Mouse (Mus musculus) adrenal gland, adult 8-10 months (tissue): ENCODE measurements around the gene Kcnk4. TPM values are rescaled to one million over a fixed set of nuclear protein-coding genes. Genes with fewer than 3 reads are reported as not detected.
"Not testable (repeated sequence)": the region's sequence is repeated elsewhere in the genome, so short reads cannot be mapped to it uniquely, and the experiment has no call there.

Experiments used
- DNase-seq: peaks from one replicate; pipeline ENCODE4 v3.0.0; 2022
- total RNA-seq, 4 experiments: library from RNA; stranded (reverse); gene quantifications; 2 replicates each; pipeline ENCODE4 v1.2.4; 2022

The Kcnk4 gene
- total RNA-seq, 4 experiments from 2014 or later = 0.14 to 0.24 TPM; not detected in 2

DNA sequence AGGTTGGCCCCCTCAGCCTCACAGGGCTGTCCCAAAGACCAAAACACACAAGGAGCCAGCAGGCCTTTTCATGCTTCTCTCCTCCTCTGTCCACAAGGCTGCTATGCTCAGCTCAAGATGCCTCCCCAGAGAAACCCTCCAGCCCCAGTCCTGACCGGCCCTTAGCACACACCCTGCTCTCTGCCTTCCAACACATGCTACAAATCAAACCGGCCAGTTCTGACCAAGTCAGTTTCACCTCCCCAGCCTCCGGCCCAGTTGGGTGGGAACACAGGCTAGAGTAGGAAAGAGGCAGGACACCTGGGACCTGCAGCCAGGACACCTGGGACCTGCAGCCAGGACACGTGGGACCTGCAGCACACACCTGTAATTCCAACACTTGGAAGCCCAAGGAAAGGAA is 17.8 kb downstream of the Kcnk4 start:
- DNase-seq = no peak

DNA sequence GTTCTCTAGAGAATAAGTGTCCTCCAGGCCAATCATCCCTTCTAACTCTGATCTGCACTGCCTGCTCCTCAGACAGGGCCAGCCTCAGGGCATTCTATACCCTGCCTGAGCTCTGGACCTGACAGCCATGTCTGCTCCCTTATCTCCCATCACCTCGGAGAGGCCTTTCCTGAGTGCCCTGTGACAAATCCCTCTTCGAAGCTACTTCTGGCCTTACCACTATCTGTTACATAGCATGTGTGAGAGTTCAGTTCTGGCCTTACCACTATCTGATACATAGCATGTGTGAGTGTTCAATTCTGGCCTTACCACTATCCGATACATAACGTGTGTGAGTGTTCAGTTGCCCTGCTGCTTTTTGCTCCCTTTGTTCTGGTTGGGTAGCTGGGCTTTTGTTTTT is 19.0 kb downstream of the Kcnk4 start:
- no peak for DNase-seq

DNA sequence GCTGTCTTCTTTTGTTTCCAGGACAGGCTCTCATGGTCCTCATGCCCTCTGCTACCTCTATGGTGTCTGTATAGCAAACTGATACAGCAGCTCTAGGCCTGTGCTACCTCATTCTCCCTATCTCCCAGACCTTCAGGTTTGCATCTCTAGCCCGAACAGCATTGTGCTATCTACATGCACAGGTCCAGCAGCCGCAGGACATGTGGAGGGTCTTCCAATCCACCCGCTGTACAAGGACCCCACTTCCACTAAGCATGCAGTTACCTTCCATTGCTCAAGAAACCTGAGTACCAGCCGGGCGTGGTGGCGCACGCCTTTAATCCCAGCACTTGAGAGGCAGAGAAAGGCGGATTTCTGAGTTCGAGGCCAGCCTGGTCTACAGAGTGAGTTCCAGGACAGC is 19.8 kb downstream of the Kcnk4 start:
- no peak for DNase-seq

DNA sequence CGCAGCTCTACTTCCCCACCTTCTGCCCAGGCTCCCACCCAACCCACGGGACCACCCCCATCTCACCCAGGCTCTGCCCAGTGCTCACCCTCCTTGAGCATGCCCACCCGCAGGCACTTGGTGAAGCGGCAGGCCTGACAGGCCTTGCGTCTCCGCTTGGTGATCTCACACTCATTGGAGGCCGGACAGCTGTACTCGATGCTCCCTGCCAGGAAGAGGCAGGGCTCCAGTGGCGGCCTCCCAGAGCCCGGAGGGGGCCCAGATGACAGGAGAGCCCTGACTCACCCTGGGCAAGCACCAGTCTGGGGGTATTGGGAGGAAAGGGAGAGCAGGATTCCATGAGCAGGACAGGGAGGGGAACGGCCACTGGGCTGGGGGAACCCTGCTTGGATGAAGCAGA is 20.3 kb downstream of the Kcnk4 start:
- DNase-seq = no peak

DNA sequence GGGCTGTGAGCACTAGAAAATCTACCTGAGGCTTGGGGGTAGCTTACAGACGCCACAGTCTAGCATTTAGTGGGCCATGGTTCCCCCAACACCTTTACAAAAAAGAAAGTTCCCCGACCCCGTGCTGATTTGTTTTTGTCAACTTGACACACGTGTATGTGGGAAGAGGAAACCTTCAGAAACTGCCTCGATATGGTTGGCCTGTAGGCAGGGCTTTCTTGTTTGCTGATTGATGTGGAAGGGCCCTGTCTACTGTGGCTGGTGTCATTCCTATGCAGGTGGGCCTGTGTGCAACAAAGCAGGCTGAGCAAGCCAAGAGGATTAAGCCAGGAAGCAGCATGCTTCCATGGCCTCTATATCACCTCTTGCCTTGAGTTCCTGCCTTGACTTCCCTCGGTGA is 21.3 kb downstream of the Kcnk4 start:
- DNase-seq = no peak

DNA sequence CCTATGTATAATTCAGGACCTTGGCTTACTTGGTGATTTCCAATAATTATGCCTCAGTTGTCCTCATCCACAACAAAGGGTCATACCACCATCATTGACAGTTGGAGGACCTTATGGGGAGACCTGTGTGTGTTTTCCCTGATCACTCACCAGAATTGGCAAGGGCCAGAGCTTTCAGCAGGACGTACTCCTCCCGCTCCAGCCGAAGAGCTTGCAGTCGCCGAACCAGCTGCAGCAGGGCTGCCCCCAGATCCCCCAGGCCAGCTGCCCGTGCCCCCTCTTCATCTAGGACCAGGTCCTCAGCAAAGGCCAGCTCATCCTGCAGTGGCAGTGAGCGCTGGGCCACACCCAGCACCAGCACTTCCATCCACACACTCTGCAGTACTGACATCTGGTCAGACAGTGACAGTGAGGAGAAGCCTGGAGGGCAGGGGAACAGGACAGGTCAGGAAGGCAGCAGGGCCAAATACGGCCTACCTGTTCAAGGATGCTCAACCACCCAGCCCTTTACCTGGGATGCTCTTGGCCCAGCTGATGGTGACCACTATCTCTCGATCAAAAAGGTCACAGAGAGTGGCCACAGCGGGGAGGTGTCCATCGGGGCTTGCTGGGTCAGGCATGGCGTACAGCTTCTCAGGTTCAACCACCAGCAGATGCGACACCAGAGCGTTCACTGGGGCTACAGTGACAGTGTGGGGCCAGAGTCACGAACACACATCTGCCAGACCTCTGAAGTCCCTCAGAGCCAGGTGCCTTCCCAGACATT is 21.9 kb downstream of the Kcnk4 start:
- DNase-seq = no peak

GRCm38 (mm10) chr19:6911101-6912074 is 22.9 kb downstream of the Kcnk4 start:
- no peak for DNase-seq

- peak; percentile 53 for DNase-seq
Observed at GRCm38 (mm10) chr19:6910306-6910705, 24.0 kb downstream of the Kcnk4 start.

GRCm38 (mm10) chr19:6909507-6910289 is 24.6 kb downstream of the Kcnk4 start, which contains the start of the genes Trmt112 and Prdx5:
Gene Trmt112, plus strand, starts transcription at chr19:6909698.
Gene Prdx5, minus strand, starts transcription at chr19:6910106.
- DNase-seq = peak; percentile 89

DNA sequence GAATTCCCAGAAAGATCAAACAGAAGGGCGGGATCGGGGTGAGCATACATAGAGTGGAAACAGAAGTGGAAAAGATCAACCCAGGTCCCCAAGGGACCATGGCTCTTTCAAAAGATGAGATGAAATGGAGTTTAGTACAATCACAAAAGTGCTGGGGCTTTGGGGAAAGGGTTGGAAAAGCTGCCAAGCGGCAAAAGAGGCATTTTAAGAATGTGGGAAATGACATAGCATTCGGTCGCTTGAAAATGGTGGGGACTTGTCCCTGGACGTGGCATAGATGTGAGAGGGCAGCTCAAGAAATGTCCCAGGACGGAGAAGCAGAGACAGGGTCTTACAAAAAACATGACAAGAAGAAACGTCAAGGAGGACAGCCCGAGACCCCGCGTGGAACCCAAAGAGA is 25.3 kb downstream of the Kcnk4 start:
- DNase-seq = no peak

- no peak for DNase-seq
Observed at GRCm38 (mm10) chr19:6907811-6908540, 26.3 kb downstream of the Kcnk4 start.

- no peak for DNase-seq
Observed at GRCm38 (mm10) chr19:6907094-6907493, 27.2 kb downstream of the Kcnk4 start.

GRCm38 (mm10) chr19:6906199-6906598 is 28.1 kb downstream of the Kcnk4 start:
- no peak for DNase-seq

DNA sequence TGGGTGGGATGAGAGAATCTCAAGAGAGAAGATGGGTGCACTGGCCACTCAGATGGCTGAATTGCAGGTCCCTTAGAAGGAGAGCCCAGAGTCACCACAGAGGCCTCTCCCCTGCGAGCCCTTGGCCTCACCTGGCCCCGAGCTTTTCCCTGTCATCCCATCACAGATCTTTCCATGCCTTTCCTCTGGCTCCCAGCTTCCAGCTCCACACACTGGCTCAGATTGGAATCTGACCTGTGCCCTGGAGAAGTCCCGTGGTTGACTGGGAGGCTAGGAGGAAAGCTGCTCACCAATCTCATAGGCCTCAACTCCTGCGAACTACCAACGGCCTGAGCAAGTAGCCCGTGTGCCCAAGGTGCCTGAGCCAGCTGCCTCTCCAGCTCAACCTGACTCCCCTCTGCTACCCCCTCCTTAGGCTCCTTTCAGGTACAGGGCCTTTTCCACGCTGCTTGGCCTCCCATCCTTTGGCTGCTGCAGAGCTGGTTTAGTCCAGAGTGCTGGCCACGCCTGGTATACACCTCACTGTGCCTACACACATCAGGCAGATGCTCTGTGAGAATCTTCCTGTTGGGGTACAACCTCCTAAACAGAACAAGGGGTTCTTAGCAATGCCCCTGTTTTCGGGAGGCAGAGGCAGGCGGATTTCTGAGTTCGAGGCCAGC is 28.7 kb downstream of the Kcnk4 start:
- DNase-seq = no peak

GRCm38 (mm10) chr19:6904846-6905245 is 29.5 kb downstream of the Kcnk4 start:
- DNase-seq = no peak

DNA sequence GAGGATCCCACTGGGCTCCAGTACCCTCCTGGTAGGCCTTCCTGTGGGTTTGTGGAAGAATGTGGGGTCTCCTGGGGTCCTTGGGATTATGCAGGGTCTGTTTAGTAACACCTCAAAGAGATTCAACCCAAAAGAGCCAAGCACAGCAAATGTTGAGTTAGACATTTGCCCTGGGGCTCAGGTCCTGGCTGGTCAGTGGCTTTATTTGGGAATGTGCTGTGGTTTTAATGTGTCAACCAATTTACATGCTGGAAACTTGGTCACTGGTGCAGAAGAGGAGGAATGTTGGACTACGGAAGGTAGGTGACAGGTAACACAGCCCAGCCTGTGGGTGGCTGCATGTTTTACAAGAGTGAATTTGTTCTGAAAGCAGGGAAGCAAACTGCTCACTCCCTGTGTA is 31.3 kb downstream of the Kcnk4 start:
- no peak for DNase-seq

DNA sequence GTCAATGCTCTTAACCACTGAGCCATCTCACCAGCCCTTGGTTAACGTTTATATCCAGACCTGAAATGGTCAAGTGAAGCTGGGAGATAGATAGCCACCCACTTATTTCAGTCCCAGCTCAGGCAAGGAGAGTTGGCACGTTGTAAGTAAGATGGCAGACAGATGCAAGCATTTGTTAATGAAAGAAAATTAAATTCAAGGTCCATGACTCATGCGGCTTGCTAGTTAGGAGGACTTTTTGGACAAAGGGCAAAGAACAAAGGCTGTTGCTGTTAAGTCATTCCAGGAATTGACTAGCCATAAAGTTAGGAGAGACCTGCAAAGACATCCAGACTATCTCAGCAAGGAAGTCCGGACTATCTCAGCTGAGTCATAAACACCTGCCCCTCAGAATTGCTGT is 34.7 kb downstream of the Kcnk4 start:
- DNase-seq = no peak

GRCm38 (mm10) chr19:6895608-6896305 is 38.6 kb downstream of the Kcnk4 start:
- DNase-seq = not testable (repeated sequence)

GRCm38 (mm10) chr19:6893731-6894451 is 40.4 kb downstream of the Kcnk4 start:
- no peak for DNase-seq

- DNase-seq = no peak
Observed at GRCm38 (mm10) chr19:6892512-6892911, 41.8 kb downstream of the Kcnk4 start.
